Mouse (Mus musculus) heart, embryonic 13.5 days (tissue): Measurements from ENCODE around the gene Atp2b1. TPM values are rescaled to one million over a fixed set of nuclear protein-coding genes. Genes with fewer than 3 reads are reported as not detected.

Experiments
- ATAC-seq: fragments of 200-750 bp; cut with Nextera tagmentation; 2 replicates; pipeline ENCODE4 v1.8.0; 2017; ENCODE audit warnings: moderate TSS enrichment; ENCODE audit not compliant: insufficient number of reproducible peaks, low FRiP score, low TSS enrichment; ENCODE audit errors: extremely low read depth
- H3K27ac ChIP-seq: fragments of 300-500 bp; sonication (generic); replicated peaks from 2 replicates; pipeline ENCODE4 v1.5.1; 2015; ENCODE audit warnings: moderate library complexity, mild to moderate bottlenecking, inconsistent platforms
- H3K27me3 ChIP-seq: fragments of 300-500 bp; sonication (generic); replicated peaks from 2 replicates; pipeline ENCODE4 v1.6.1; 2015; ENCODE audit warnings: mild to moderate bottlenecking, inconsistent platforms
- H3K36me3 ChIP-seq: fragments of 300-500 bp; sonication (generic); 2 replicates; pipeline ENCODE4 v1.6.1; 2015; ENCODE audit warnings: mild to moderate bottlenecking, inconsistent platforms
- H3K4me1 ChIP-seq: fragments of 300-500 bp; sonication (generic); 2 replicates; pipeline ENCODE4 v1.6.1; 2015; ENCODE audit warnings: inconsistent platforms
- H3K4me2 ChIP-seq: fragments of 300-500 bp; sonication (generic); 2 replicates; pipeline ENCODE4 v1.6.1; 2015; ENCODE audit warnings: inconsistent platforms, mild to moderate bottlenecking, moderate library complexity
- H3K4me3 ChIP-seq: fragments of 300-500 bp; sonication (generic); 2 replicates; pipeline ENCODE4 v1.5.1; 2015; ENCODE audit warnings: moderate library complexity, mild to moderate bottlenecking, inconsistent platforms
- H3K9ac ChIP-seq: fragments of 300-500 bp; sonication (generic); 2 replicates; pipeline ENCODE4 v1.6.1; 2015; ENCODE audit warnings: inconsistent platforms, mild to moderate bottlenecking, moderate library complexity
- H3K9me3 ChIP-seq: fragments of 300-500 bp; sonication (generic); 2 replicates; pipeline ENCODE4 v1.6.1; 2016; ENCODE audit warnings: inconsistent platforms
- WGBS: fragments of 180-500 bp; shearing (Covaris S2); methylation state at CpG from one replicate; pipeline ENCODE4 v1.1.7; 2015; ENCODE audit warnings: mixed read lengths; 5-methylcytosine and 5-hydroxymethylcytosine counted together
- polyA plus RNA-seq: library from polyadenylated mRNA; unstranded; fragments of >200 nt; fragmentation: Nextera tagmentation; extraction: Ambion mirVana; gene quantifications from 2 replicates; pipeline ENCODE4 v1.2.1, GENCODE M21; 2015

Gene Atp2b1
- polyA plus RNA-seq, 1 experiment from 2014 or later, result 82.8 TPM

DNA sequence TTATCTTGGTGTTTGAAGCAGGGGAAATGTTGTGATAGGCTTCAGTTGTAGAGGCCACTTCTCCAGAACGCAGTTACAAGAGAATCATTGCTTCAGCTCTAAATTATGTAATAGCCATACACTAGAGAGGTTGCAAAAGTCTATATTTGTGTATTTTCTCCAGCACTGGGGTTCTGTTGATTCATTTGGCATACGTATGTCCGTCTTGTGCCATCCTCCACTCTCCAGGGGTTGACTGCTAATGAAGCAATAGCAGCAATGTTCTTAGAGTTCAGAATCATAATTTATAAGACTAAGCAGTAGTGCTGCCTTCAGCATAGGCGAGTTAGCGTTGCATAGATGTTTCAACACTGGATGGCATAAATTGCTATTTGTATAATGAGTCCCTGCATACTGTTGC, 33.9 kb downstream of the Atp2b1 start:
- no peak overlapping the region for H3K9ac ChIP-seq
- no peak overlapping the region for H3K4me2 ChIP-seq
- peaks cover 44% of the 10 kb centered on the region for H3K4me1 ChIP-seq
- no peaks in the 10 kb centered on the region for H3K9me3 ChIP-seq
- ATAC-seq, result no peak
- WGBS, result 82% methylated on average over 5 of the region's 5 CpGs
- H3K27me3 ChIP-seq, result no peaks in the 10 kb centered on the region
- H3K27ac ChIP-seq, result no peak overlapping the region
- no peak overlapping the region for H3K4me3 ChIP-seq
- H3K36me3 ChIP-seq, result no peaks in the 10 kb centered on the region

DNA sequence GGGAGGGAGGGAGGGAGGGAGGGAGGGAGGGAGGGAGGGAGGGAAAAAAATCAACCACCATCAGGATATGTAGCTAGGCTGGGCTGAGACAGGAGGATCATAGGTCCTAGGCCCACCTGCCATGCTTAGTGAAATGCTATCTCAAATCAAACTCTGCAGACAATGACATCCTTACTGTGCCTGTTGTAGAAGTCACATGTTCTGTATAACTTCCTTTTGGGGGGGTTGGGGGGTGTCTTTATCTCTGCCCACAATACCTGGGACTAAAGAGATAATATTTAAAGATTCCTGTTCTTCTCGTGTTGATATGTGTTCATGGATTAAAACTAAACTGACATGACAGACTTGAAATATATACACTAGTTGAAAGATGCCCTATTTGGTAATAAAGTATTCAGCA, 35.5 kb downstream of the Atp2b1 start:
- no peak overlapping the region for H3K27ac ChIP-seq
- ATAC-seq, result no peak
- H3K27me3 ChIP-seq, result no peaks in the 10 kb centered on the region
- H3K4me1 ChIP-seq, result peaks cover 44% of the 10 kb centered on the region
- H3K9ac ChIP-seq, result no peak overlapping the region
- H3K9me3 ChIP-seq, result no peaks in the 10 kb centered on the region
- H3K4me3 ChIP-seq, result no peak overlapping the region
- no peaks in the 10 kb centered on the region for H3K36me3 ChIP-seq
- no peak overlapping the region for H3K4me2 ChIP-seq
- WGBS, result 60% methylated on average over 1 of the region's 1 CpGs

DNA sequence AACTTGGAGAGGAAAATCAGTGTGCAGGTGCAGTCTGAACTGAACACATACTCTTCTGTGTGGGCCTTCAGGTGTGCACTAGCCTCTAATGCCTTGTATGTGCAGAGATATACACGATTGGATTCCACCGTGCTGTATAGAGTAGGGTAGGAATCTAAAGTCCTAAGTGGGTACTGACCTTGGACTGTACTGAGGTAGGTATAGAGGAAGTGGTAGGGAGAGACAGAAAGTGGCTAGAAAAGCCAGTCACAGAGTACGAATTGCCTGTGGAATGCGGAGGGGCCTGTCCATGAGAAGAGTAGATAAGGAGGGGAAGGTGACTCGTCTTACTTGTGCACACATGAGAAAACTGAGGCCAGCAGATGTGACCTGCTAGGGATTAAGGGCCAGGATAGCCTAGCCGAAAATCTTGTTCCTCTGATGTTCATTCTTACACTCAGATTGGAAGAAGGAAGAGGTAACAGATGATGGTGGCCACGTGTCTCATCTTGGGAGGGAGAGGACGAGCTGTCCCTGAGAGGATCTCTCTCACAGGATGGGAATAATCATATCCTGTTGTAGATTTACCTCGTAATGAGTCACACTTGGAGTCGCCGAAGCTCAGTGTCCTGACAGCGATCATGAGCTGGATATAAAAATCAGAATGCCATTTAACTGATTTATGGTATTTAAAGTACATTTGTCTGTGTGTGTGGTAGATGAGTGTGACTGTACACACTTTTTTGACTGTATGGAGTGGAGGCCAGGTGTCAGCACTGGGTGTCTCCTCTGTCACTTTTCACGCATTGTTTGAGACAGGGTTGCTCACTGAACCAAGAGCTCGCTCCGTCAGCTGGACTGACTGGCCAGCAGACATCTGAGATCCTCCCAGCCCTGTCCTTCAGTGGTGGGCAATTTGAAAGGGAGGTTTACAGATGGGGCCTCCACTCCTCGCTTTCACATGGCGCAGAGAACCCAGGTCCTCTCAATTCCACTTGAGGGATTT, 37.4 kb downstream of the Atp2b1 start:
- Histone ChIP-seq H3K27me3 (no peaks in the 10 kb centered on the region), H3K27ac (no peak overlapping the region), H3K9ac (no peak overlapping the region), H3K4me3 (no peak overlapping the region), H3K9me3 (no peaks in the 10 kb centered on the region), H3K36me3 (no peaks in the 10 kb centered on the region), H3K4me2 (no peak overlapping the region), H3K4me1 (peaks cover 44% of the 10 kb centered on the region)
- ATAC-seq, result no peak
- 65% methylated on average over 17 of the region's 17 CpGs for WGBS

DNA sequence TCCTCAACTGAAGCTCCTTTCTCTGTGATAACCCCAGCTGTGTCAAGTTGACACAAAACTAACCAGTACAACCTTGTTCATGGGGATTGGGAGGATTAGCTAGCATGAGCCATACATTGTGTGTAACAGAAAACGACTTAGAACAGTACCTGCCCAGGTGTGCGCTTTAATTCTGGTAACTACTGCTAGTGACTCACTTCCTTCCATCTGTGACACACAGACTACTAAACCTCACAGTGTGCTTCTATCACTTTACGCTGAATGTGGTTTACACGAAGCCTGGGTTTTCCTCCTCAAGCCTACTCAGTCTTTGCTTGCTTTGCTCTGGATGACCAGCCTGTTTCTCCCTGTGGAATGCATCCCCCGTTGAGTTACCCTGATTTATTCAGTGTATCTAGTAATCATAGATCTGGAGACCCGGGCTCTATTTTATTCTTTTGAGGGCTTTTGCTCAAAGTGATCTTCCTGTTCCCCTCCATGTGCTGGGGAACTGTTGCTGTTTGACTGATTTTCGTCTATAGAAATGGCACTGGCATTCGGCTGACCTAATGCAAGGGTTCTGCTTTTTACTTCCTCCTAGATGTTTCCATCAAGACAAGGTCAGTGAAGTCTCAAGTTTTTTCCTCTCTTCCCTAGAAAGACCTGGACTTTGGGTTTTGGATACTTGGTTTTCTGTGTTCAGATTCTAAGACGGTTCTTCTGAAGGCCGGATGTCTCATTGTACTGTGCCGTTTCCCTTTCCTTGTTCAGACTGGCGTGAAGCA, 40.2 kb downstream of the Atp2b1 start:
- ATAC-seq, result no peak
- H3K4me2 ChIP-seq, result no peak overlapping the region
- H3K9me3 ChIP-seq, result no peaks in the 10 kb centered on the region

DNA sequence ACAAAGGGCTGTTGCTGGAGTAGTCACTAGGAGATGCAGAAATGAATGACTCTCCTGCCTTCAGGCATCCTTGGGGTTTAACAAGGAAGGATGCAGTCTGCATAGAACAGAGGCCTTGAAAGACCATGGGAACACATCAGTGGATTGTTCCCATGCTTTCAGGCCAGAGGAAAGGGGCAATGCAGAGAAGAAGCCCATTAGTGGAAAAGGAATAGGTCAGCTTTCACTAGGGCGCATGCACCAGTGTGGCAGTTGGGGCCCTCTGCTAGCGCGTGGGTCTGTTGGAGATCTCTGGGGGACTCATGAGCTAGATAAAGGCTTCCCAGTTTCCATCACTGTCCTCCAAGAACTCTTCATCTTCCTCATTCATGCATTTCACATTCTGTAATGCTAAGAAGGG, 41.9 kb downstream of the Atp2b1 start:
- H3K4me1 ChIP-seq, result peaks cover 30% of the 10 kb centered on the region
- H3K9ac ChIP-seq, result no peak overlapping the region
- no peak overlapping the region for H3K4me3 ChIP-seq
- no peaks in the 10 kb centered on the region for H3K9me3 ChIP-seq
- ATAC-seq, result no peak
- H3K27ac ChIP-seq, result no peak overlapping the region
- no peak overlapping the region for H3K4me2 ChIP-seq
- 96% methylated on average over 3 of the region's 3 CpGs for WGBS
- H3K27me3 ChIP-seq, result no peaks in the 10 kb centered on the region
- H3K36me3 ChIP-seq, result no peaks in the 10 kb centered on the region

More for the DNA sequence above, 40.2 kb downstream of the Atp2b1 start:
- 87% methylated on average over 12 of the region's 12 CpGs for WGBS
- no peaks in the 10 kb centered on the region for H3K36me3 ChIP-seq
- H3K4me3 ChIP-seq, result no peak overlapping the region
- no peak overlapping the region for H3K27ac ChIP-seq
- H3K4me1 ChIP-seq, result peaks cover 31% of the 10 kb centered on the region
- H3K27me3 ChIP-seq, result no peaks in the 10 kb centered on the region
- H3K9ac ChIP-seq, result no peak overlapping the region

DNA sequence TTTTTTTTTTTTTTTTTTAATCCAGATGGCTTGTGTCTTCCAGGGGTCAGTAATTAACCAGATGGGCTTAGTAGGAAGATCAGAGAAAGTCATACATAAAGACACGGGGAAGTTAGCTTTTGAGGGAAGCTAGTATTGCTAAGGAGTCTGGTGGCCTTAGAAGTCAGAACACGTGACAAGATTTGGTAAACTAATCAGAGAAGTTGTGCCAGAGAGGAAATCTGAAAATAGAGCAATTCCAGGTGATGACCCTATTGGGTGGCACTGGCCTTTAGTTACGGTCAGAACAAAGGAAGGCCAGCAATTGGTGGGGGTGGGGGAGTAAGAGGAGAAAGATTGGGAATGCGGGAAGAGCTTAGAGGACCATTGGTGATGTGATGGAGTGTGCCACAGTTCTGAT, 44.5 kb downstream of the Atp2b1 start:
- Histone ChIP-seq H3K9me3 (no peaks in the 10 kb centered on the region), H3K9ac (no peak overlapping the region), H3K4me3 (no peak overlapping the region), H3K4me1 (peaks cover 32% of the 10 kb centered on the region), H3K27ac (no peak overlapping the region), H3K36me3 (no peaks in the 10 kb centered on the region), H3K27me3 (no peaks in the 10 kb centered on the region), H3K4me2 (no peak overlapping the region)
- ATAC-seq, result no peak
- WGBS, result 67% methylated on average over 4 of the region's 4 CpGs

DNA sequence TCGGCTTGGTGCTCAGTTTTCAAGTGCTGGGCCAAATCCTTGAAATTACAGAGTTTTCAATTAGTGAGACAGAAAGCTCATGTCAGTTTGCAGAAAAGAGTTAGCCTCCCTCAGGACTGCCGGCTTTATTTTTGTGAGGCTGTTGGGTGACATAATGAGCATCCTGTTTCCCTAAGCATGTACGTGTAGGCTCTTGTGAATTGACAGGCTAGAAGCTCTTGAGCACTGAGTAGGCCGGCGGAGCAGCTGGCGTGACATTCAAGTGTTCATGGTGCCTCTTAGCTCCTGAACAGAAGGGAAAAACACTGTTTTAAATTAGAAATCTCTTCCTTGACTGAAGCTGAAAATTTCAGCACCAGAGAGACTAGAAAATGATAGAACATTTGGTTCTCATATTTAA, 45.2 kb downstream of the Atp2b1 start:
- WGBS, result 51% methylated on average over 6 of the region's 6 CpGs
- Histone ChIP-seq H3K9ac (no peak overlapping the region), H3K27me3 (no peaks in the 10 kb centered on the region), H3K4me2 (no peak overlapping the region), H3K27ac (no peak overlapping the region), H3K9me3 (no peaks in the 10 kb centered on the region), H3K4me3 (no peak overlapping the region), H3K4me1 (peaks cover 32% of the 10 kb centered on the region), H3K36me3 (no peaks in the 10 kb centered on the region)
- ATAC-seq, result no peak

DNA sequence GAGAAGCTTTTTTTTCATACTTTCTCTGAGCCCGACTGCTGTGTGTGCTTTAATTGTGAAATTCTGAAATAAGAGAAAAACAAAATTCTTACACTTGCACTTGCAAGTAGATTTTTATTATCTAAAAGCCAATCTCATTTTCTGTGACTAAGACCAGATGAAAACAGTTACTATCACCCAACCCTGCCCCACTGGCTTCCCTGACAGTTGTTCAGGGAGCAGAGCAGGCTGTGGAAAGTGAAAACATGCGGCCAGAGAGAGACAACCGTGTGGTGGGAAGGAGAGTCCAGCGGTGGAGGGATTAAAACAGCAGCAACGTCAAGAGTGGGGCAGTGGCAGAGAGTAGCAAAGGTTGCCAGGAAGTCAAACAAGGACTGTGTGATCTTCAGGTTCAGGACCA, 46.7 kb downstream of the Atp2b1 start:
- no peaks in the 10 kb centered on the region for H3K9me3 ChIP-seq
- H3K4me2 ChIP-seq, result no peak overlapping the region
- H3K27me3 ChIP-seq, result no peaks in the 10 kb centered on the region
- no peak overlapping the region for H3K27ac ChIP-seq
- H3K36me3 ChIP-seq, result no peaks in the 10 kb centered on the region
- ATAC-seq, result no peak
- no peak overlapping the region for H3K4me3 ChIP-seq
- H3K4me1 ChIP-seq, result peaks cover 33% of the 10 kb centered on the region
- H3K9ac ChIP-seq, result peak overlapping the region; percentile 33; the same call in 1 of the 2 replicates
- 38% methylated on average over 5 of the region's 5 CpGs for whole genome bisulfite sequencing

DNA sequence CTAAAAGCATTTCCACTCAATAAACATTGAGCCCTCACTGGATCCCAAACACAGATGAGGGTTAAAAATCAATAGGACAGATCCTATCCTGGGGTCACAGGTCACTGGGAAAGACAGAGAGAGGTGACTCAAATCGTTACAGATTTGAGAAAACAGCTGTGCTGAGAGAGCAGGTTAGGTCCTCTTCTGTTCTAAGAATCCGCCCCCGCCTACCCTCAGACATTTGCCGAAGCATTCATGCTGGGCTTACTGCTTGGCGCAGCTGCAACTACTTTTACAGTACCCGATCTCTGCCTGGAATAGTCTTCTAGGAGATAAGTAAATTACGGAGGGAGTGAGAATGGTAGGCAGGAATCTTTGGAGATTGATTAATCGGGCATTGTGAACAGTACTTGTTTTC, 47.9 kb downstream of the Atp2b1 start:
- H3K27me3 ChIP-seq, result no peaks in the 10 kb centered on the region
- H3K4me3 ChIP-seq, result no peak overlapping the region
- no peak for ATAC-seq
- no peaks in the 10 kb centered on the region for H3K9me3 ChIP-seq
- 56% methylated on average over 8 of the region's 8 CpGs for WGBS
- no peaks in the 10 kb centered on the region for H3K36me3 ChIP-seq
- H3K4me1 ChIP-seq, result peaks cover 45% of the 10 kb centered on the region
- H3K27ac ChIP-seq, result no peak overlapping the region
- no peak overlapping the region for H3K4me2 ChIP-seq
- H3K9ac ChIP-seq, result no peak overlapping the region

DNA sequence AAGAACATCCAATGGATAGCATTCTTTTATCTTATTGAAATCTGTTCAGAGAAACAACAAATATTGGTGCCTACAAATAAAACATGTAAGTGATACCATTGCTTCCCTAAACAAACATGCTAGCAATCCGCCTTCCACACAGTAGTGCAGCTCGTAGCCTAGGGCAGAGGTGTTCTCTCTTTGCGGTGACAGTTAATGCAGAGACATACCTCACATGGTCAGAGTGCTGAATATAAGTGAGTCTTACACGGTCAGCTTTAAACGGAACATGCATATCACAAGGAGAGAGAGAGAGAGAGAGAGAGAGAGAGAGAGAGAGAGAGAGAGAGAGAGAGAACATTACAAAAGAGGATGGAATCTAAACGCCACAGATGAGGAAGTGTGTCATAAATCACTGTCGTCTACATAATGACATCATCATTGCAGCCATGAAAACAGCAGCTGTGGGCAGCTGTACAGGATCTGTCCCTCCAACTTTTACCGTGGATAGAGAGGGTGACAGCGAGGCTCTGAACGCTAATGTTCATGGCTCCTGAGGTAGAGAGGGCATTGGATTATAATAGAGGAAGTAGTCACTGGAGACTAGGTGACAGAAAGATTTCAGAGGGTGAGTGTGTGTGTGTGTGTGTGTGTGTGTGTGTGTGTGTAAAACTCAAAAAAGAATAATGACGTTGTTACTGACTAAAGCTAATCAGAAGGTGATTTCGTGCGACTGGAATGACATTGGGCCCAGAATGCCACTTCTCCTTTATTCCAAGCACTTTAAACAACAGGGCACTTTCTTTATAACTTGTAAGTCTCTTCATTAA, 52.4 kb downstream of the Atp2b1 start:
- WGBS, result 45% methylated on average over 13 of the region's 13 CpGs

More for the DNA sequence above, 52.4 kb downstream of the Atp2b1 start:
- Histone ChIP-seq H3K27ac (peak overlapping the region; percentile 88), H3K27me3 (no peaks in the 10 kb centered on the region), H3K9ac (no peak overlapping the region), H3K4me2 (peak overlapping the region; percentile 45), H3K9me3 (no peaks in the 10 kb centered on the region), H3K36me3 (peaks cover 24% of the 10 kb centered on the region), H3K4me3 (no peak overlapping the region), H3K4me1 (peaks cover 32% of the 10 kb centered on the region)
- ATAC-seq, result no peak
